Mouse (Mus musculus): ENCODE data around the gene Atxn2l. TPM values are rescaled to one million over a fixed set of nuclear protein-coding genes. Genes with fewer than 3 reads are reported as not detected.

Gene Atxn2l
- polyA plus RNA-seq, 1 experiment from 2014 or later = 22.1 TPM

GRCm38 (mm10) chr7:126448481-126448880 lies 54.8 kb downstream of the Atxn2l start:
- Histone ChIP-seq H3K9me3 (ENCODE audit: low read length) (no peaks in the 10 kb centered on the region), H3K36me3 (ENCODE audit: insufficient read depth, low read length) (0 out of 2 replicates have a peak, but pooled peaks cover 12% of the 10 kb centered on the region), H3K9ac (replicated peaks; ENCODE audit: low read depth) (no peak overlapping the region), H3K27me3 (replicated peaks; ENCODE audit: insufficient read depth, low read length) (no peaks in the 10 kb centered on the region), H3K27ac (ENCODE audit: low read length) (no peak overlapping the region), H3K4me2 (replicated peaks; ENCODE audit: low read depth, low read length) (no peak overlapping the region), H3K4me3 (ENCODE audit: low read depth, low read length) (no peak overlapping the region), H3K4me1 (ENCODE audit: insufficient read depth, low read depth, low read length) (no peaks in the 10 kb centered on the region)
- WGBS = 89% methylated on average over 19 of the region's 19 CpGs
- ATAC-seq (no peak), DNase-seq (ENCODE audit: low spot score) (no peak)
- no peak for TF ChIP-seq EP300 (IDR thresholded peaks at IDR 0.05)
- TF ChIP-seq CTCF (IDR thresholded peaks at IDR 0.05) = no peak

- H3K36me3 ChIP-seq (ENCODE audit: insufficient read depth, low read length) = 0 out of 2 replicates have a peak, but pooled peaks cover 12% of the 10 kb centered on the region
- WGBS = 90% methylated on average over 21 of the region's 21 CpGs
- H3K4me1 ChIP-seq (ENCODE audit: insufficient read depth, low read depth, low read length) = no peaks in the 10 kb centered on the region
- no peak for DNase-seq (ENCODE audit: low spot score)
- no peaks in the 10 kb centered on the region for H3K27me3 ChIP-seq (replicated peaks; ENCODE audit: insufficient read depth, low read length)
- H3K9me3 ChIP-seq (ENCODE audit: low read length) = no peaks in the 10 kb centered on the region
- no peak for TF ChIP-seq EP300 (IDR thresholded peaks at IDR 0.05)
- TF ChIP-seq CTCF (IDR thresholded peaks at IDR 0.05) = no peak
- ATAC-seq = no peak
- no peak overlapping the region for H3K9ac ChIP-seq (replicated peaks; ENCODE audit: low read depth)
- no peak overlapping the region for H3K4me2 ChIP-seq (replicated peaks; ENCODE audit: low read depth, low read length)
- H3K4me3 ChIP-seq (ENCODE audit: low read depth, low read length) = no peak overlapping the region
- H3K27ac ChIP-seq (ENCODE audit: low read length) = no peak overlapping the region
Observed at GRCm38 (mm10) chr7:126446217-126446616, 57.0 kb downstream of the Atxn2l start.

GRCm38 (mm10) chr7:126445104-126445815 lies 58.0 kb downstream of the Atxn2l start:
- Histone ChIP-seq H3K9ac (replicated peaks; ENCODE audit: low read depth) (no peak overlapping the region), H3K4me3 (ENCODE audit: low read depth, low read length) (no peak overlapping the region), H3K27me3 (replicated peaks; ENCODE audit: insufficient read depth, low read length) (no peaks in the 10 kb centered on the region), H3K27ac (ENCODE audit: low read length) (no peak overlapping the region), H3K4me1 (ENCODE audit: insufficient read depth, low read depth, low read length) (no peaks in the 10 kb centered on the region), H3K9me3 (ENCODE audit: low read length) (no peaks in the 10 kb centered on the region), H3K36me3 (ENCODE audit: insufficient read depth, low read length) (0 out of 2 replicates have a peak, but pooled peaks cover 12% of the 10 kb centered on the region), H3K4me2 (replicated peaks; ENCODE audit: low read depth, low read length) (no peak overlapping the region)
- WGBS = 95% methylated on average over 15 of the region's 15 CpGs
- DNase-seq (ENCODE audit: low spot score) (no peak), ATAC-seq (no peak)
- TF ChIP-seq CTCF (IDR thresholded peaks at IDR 0.05) (no peak), EP300 (IDR thresholded peaks at IDR 0.05) (no peak)

- Histone ChIP-seq H3K27me3 (replicated peaks; ENCODE audit: insufficient read depth, low read length) (no peaks in the 10 kb centered on the region), H3K4me2 (replicated peaks; ENCODE audit: low read depth, low read length) (no peak overlapping the region), H3K4me1 (ENCODE audit: insufficient read depth, low read depth, low read length) (no peaks in the 10 kb centered on the region), H3K36me3 (ENCODE audit: insufficient read depth, low read length) (0 out of 2 replicates have a peak, but pooled peaks cover 12% of the 10 kb centered on the region), H3K9ac (replicated peaks; ENCODE audit: low read depth) (no peak overlapping the region), H3K4me3 (ENCODE audit: low read depth, low read length) (no peak overlapping the region), H3K9me3 (ENCODE audit: low read length) (no peaks in the 10 kb centered on the region), H3K27ac (ENCODE audit: low read length) (no peak overlapping the region)
- 94% methylated on average over 9 of the region's 9 CpGs for WGBS
- TF ChIP-seq CTCF (IDR thresholded peaks at IDR 0.05) = no peak
- TF ChIP-seq EP300 (IDR thresholded peaks at IDR 0.05) = no peak
- ATAC-seq = no peak
- no peak for DNase-seq (ENCODE audit: low spot score)
Observed at GRCm38 (mm10) chr7:126444536-126444935, 58.7 kb downstream of the Atxn2l start.

- Histone ChIP-seq H3K27me3 (replicated peaks; ENCODE audit: insufficient read depth, low read length) (no peaks in the 10 kb centered on the region), H3K9me3 (ENCODE audit: low read length) (no peaks in the 10 kb centered on the region), H3K4me3 (ENCODE audit: low read depth, low read length) (no peak overlapping the region), H3K27ac (ENCODE audit: low read length) (no peak overlapping the region), H3K4me2 (replicated peaks; ENCODE audit: low read depth, low read length) (no peak overlapping the region), H3K36me3 (ENCODE audit: insufficient read depth, low read length) (0 out of 2 replicates have a peak, but pooled peaks cover 14% of the 10 kb centered on the region), H3K9ac (replicated peaks; ENCODE audit: low read depth) (no peak overlapping the region), H3K4me1 (ENCODE audit: insufficient read depth, low read depth, low read length) (no peaks in the 10 kb centered on the region)
- DNase-seq (ENCODE audit: low spot score) (no peak), ATAC-seq (no peak)
- TF ChIP-seq EP300 (IDR thresholded peaks at IDR 0.05) = no peak
- no peak for TF ChIP-seq CTCF (IDR thresholded peaks at IDR 0.05)
- 97% methylated on average over 10 of the region's 10 CpGs for WGBS
Observed at GRCm38 (mm10) chr7:126443997-126444396, 59.2 kb downstream of the Atxn2l start.

Other genes starting within 250 kb of the Atxn2l start
- 5.5 and 5.7 TPM in 2 replicates for gene Sbk1, start 230.8 kb downstream of the Atxn2l start, polyA plus RNA-seq (2015; fragmentation: Nextera tagmentation; extraction: Ambion mirVana)
- 1.6 and 1.7 TPM in 2 replicates for gene Lat, start 133.9 kb downstream of the Atxn2l start, polyA plus RNA-seq (2015; fragmentation: Nextera tagmentation; extraction: Ambion mirVana)
- gene Spns1, start 126.0 kb downstream of the Atxn2l start, polyA plus RNA-seq (2015; fragmentation: Nextera tagmentation; extraction: Ambion mirVana) = 50.3 and 53.7 TPM in 2 replicates
- 1.5 and 2.0 TPM in 2 replicates for gene Nfatc2ip, start 106.7 kb downstream of the Atxn2l start, polyA plus RNA-seq (2015; fragmentation: Nextera tagmentation; extraction: Ambion mirVana)
- gene Cd19, start 88.5 kb downstream of the Atxn2l start, polyA plus RNA-seq (2015; fragmentation: Nextera tagmentation; extraction: Ambion mirVana) = 0.57 and 1.4 TPM in 2 replicates
- gene Rabep2, start 74.7 kb downstream of the Atxn2l start, polyA plus RNA-seq (2015; fragmentation: Nextera tagmentation; extraction: Ambion mirVana) = 27.3 and 28.3 TPM in 2 replicates
- 0.14 and 0.29 TPM in 2 replicates for gene Atp2a1, start 40.3 kb downstream of the Atxn2l start, polyA plus RNA-seq (2015; fragmentation: Nextera tagmentation; extraction: Ambion mirVana)
- gene Sh2b1, start 28.0 kb downstream of the Atxn2l start, polyA plus RNA-seq (2015; fragmentation: Nextera tagmentation; extraction: Ambion mirVana) = 25.6 and 28.6 TPM in 2 replicates
- gene Tufm, start 16.1 kb downstream of the Atxn2l start, polyA plus RNA-seq (2015; fragmentation: Nextera tagmentation; extraction: Ambion mirVana) = 47.3 and 49.7 TPM in 2 replicates
- gene Eif3c, start 63.0 kb upstream of the Atxn2l start, polyA plus RNA-seq (2015; fragmentation: Nextera tagmentation; extraction: Ambion mirVana) = 141 and 154 TPM in 2 replicates
- gene Apobr, start 81.5 kb upstream of the Atxn2l start, polyA plus RNA-seq (2015; fragmentation: Nextera tagmentation; extraction: Ambion mirVana) = 3.9 and 4.1 TPM in 2 replicates
- 33.0 and 38.3 TPM in 2 replicates for gene Cln3, start 82.4 kb upstream of the Atxn2l start, polyA plus RNA-seq (2015; fragmentation: Nextera tagmentation; extraction: Ambion mirVana)
- gene Il27, start 91.5 kb upstream of the Atxn2l start, polyA plus RNA-seq (2015; fragmentation: Nextera tagmentation; extraction: Ambion mirVana) = 0.31 TPM in 1 of 2 replicates, not detected in the other
- 266 and 308 TPM in 2 replicates for gene Nupr1, start 127.4 kb upstream of the Atxn2l start, polyA plus RNA-seq (2015; fragmentation: Nextera tagmentation; extraction: Ambion mirVana)
- gene Sgf29, start 145.9 kb upstream of the Atxn2l start, polyA plus RNA-seq (2015; fragmentation: Nextera tagmentation; extraction: Ambion mirVana) = 42.9 and 49.5 TPM in 2 replicates
- 57.1 and 58.4 TPM in 2 replicates for gene Sult1a1, start 173.0 kb upstream of the Atxn2l start, polyA plus RNA-seq (2015; fragmentation: Nextera tagmentation; extraction: Ambion mirVana)
- 76.1 and 77.4 TPM in 2 replicates for gene Bola2, start 192.0 kb upstream of the Atxn2l start, polyA plus RNA-seq (2015; fragmentation: Nextera tagmentation; extraction: Ambion mirVana)
- gene Slx1b, start 192.3 kb upstream of the Atxn2l start, polyA plus RNA-seq (2015; fragmentation: Nextera tagmentation; extraction: Ambion mirVana) = 9.2 and 10.4 TPM in 2 replicates
- gene Coro1a, start 204.3 kb upstream of the Atxn2l start, polyA plus RNA-seq (2015; fragmentation: Nextera tagmentation; extraction: Ambion mirVana) = 61.4 and 65.3 TPM in 2 replicates